Mouse (Mus musculus) testis, postnatal 14 days (tissue): Measurements from ENCODE around the gene Carns1.
"Not testable (repeated sequence)": the region's sequence is repeated elsewhere in the genome, so short reads cannot be mapped to it uniquely, and the experiment has no call there.

ENCODE experiments used
- DNase-seq: peaks from one replicate; pipeline ENCODE4 v3.0.0; 2021; ENCODE audit warnings: low spot score

Gene Carns1

GRCm38 (mm10) chr19:4150567-4151487 lies 24.5 kb downstream of the Carns1 start:
- DNase-seq: peak; percentile 71

GRCm38 (mm10) chr19:4149764-4150461 lies 25.4 kb downstream of the Carns1 start:
- no peak for DNase-seq

- no peak for DNase-seq
Observed at GRCm38 (mm10) chr19:4149283-4149682, 26.0 kb downstream of the Carns1 start.

- no peak for DNase-seq
Observed at GRCm38 (mm10) chr19:4148819-4149218, 26.5 kb downstream of the Carns1 start.

GRCm38 (mm10) chr19:4148491-4148806 lies 26.8 kb downstream of the Carns1 start, which contains the start of gene Coro1b:
Gene Coro1b, plus strand, starts transcription at chr19:4148619.
- peak; percentile 93 for DNase-seq

GRCm38 (mm10) chr19:4147782-4148490 lies 27.3 kb downstream of the Carns1 start:
- DNase-seq: no peak

- DNase-seq: no peak
Observed at GRCm38 (mm10) chr19:4147022-4147405, 28.3 kb downstream of the Carns1 start.

- no peak for DNase-seq
Observed at GRCm38 (mm10) chr19:4146366-4147021, 28.8 kb downstream of the Carns1 start.

- no peak for DNase-seq
Observed at GRCm38 (mm10) chr19:4145936-4146335, 29.3 kb downstream of the Carns1 start.

- no peak for DNase-seq
Observed at GRCm38 (mm10) chr19:4144550-4145498, 30.5 kb downstream of the Carns1 start.

GRCm38 (mm10) chr19:4143759-4144268 lies 31.5 kb downstream of the Carns1 start, which contains the start of gene Cabp4:
Gene Cabp4, minus strand, starts transcription at chr19:4144033.
- DNase-seq: no peak

GRCm38 (mm10) chr19:4142416-4143173 lies 32.7 kb downstream of the Carns1 start:
- no peak for DNase-seq

GRCm38 (mm10) chr19:4140147-4140546 lies 35.1 kb downstream of the Carns1 start:
- no peak for DNase-seq

GRCm38 (mm10) chr19:4139446-4139845 lies 35.8 kb downstream of the Carns1 start, which contains the start of gene Gpr152:
Gene Gpr152, plus strand, starts transcription at chr19:4139787.
- DNase-seq: no peak

GRCm38 (mm10) chr19:4137913-4138312 lies 37.4 kb downstream of the Carns1 start:
- no peak for DNase-seq

- DNase-seq: no peak
Observed at GRCm38 (mm10) chr19:4136463-4136862, 38.8 kb downstream of the Carns1 start.

- DNase-seq: not testable (repeated sequence)
Observed at GRCm38 (mm10) chr19:4135963-4136345, 39.3 kb downstream of the Carns1 start.

- not testable (repeated sequence) for DNase-seq
Observed at GRCm38 (mm10) chr19:4135229-4135962, 39.9 kb downstream of the Carns1 start.

- DNase-seq: no peak
Observed at GRCm38 (mm10) chr19:4134354-4134753, 40.9 kb downstream of the Carns1 start.
